ENCODE assay signal across 18 mouse cellular contexts in genomic region chr19:17180506-17180905, GRCm38 (mm10).
DNase-seq lines count a peak whose midpoint lies in the region; ATAC-seq and TF ChIP-seq lines count a peak whose summit lies in the region.
"Had no signal": no experiment of that assay in that cellular context is flagged by ENCODE, and none has a peak within 500 bp of the region (broad histone marks: within the 10 kb centered on the region; RNA-seq: fewer than 3 reads in every experiment).

No protein-coding gene starts in this region.

- no peak overlapping the region for H3K27ac ChIP-seq in heart, postnatal 0 days (ENCODE audit: low read depth)
- H3K27ac ChIP-seq in cerebellum, adult 2 months (ENCODE audit: insufficient read depth, low read length), result no peak overlapping the region
- H3K27ac ChIP-seq: embryonic facial prominence, embryonic 13.5 days; hindbrain, embryonic 14.5 days; midbrain, embryonic 10.5 days; stomach, postnatal 0 days had no signal

- 25% methylated on average over 4 of the region's 4 CpGs for WGBS in heart, postnatal 0 days
- WGBS in cerebellum, adult 2 months, result 31% methylated on average over 4 of the region's 4 CpGs

- no peak overlapping the region for H3K9ac ChIP-seq in heart, postnatal 0 days (replicated peaks; ENCODE audit: low read depth, low read length)
- H3K9ac ChIP-seq: embryonic facial prominence, embryonic 13.5 days; hindbrain, embryonic 14.5 days had no signal

- H3K4me2 ChIP-seq in heart, postnatal 0 days (ENCODE audit: low read depth, low read length), result no peak overlapping the region
- H3K4me2 ChIP-seq: embryonic facial prominence, embryonic 13.5 days; hindbrain, embryonic 14.5 days; liver, embryonic 11.5 days had no signal

- no peak overlapping the region for H3K4me3 ChIP-seq in heart, postnatal 0 days (ENCODE audit: low read depth, low read length)
- no peak overlapping the region for H3K4me3 ChIP-seq in cerebellum, adult 2 months (replicated peaks; ENCODE audit: insufficient read depth, low read depth, low read length)
- H3K4me3 ChIP-seq: embryonic facial prominence, embryonic 13.5 days; midbrain, embryonic 10.5 days; myocyte had no signal

- H3K4me1 ChIP-seq in heart, postnatal 0 days (ENCODE audit: control insufficient read depth, insufficient read depth), result peaks cover 2% of the 10 kb centered on the region; the same call in 1 of the 2 replicates
- no peaks in the 10 kb centered on the region for H3K4me1 ChIP-seq in cerebellum, adult 2 months (ENCODE audit: control insufficient read depth, insufficient read depth, low read length)
- H3K4me1 ChIP-seq: embryonic facial prominence, embryonic 13.5 days; midbrain, embryonic 10.5 days had no signal

- intact Hi-C loops in heart, postnatal 36 days (cut with DNase I), result no loop called here
- intact Hi-C loops in left cerebral cortex, postnatal 4 days (cut with DNase I), result no loop called here

- ATAC-seq in heart, postnatal 0 days (ENCODE audit: insufficient read depth, low read depth), result peak; percentile 75; the same call in 1 of the 2 replicates
- peak; percentile 94 for ATAC-seq in frontal cortex, adult (ENCODE audit: low TSS enrichment)
- ATAC-seq: lung, postnatal 0 days had no signal

- TF ChIP-seq POLR2A in cerebellum, adult 2 months (IDR thresholded peaks at IDR 0.05; ENCODE audit: borderline replicate concordance, insufficient read depth, low read length), result no peak

- H3K27me3 ChIP-seq in heart, postnatal 0 days (ENCODE audit: control insufficient read depth, insufficient read depth, low read length), result no peaks in the 10 kb centered on the region
- no peaks in the 10 kb centered on the region for H3K27me3 ChIP-seq in cerebellum, adult 2 months (ENCODE audit: control insufficient read depth, insufficient read depth, low read length)
- H3K27me3 ChIP-seq: embryonic facial prominence, embryonic 13.5 days had no signal

- no peak for TF ChIP-seq CTCF in heart, postnatal 0 days (IDR thresholded peaks at IDR 0.05; ENCODE audit: low read depth)
- no peak for TF ChIP-seq CTCF in cerebellum, adult 2 months (IDR thresholded peaks at IDR 0.05; ENCODE audit: borderline replicate concordance, insufficient read depth, low read depth, low read length)

- DNase-seq in heart, postnatal 0 days (ENCODE audit: low spot score), result peak; percentile 22
- no peak for DNase-seq in heart, postnatal 36 days
- DNase-seq in left cerebral cortex, adult 18-20 months (ENCODE audit: low spot score in 2 of 2), result peak; percentile 12 to 46
- DNase-seq in left cerebral cortex, postnatal 4 days, result no peak
- peak; percentile 24 for DNase-seq in mesoderm, embryonic 11.5 days (ENCODE audit: low read depth, low spot score)
- DNase-seq in cerebellum, adult 2 months, result no peak
- no peak for DNase-seq in B cell, adult 2 months
- DNase-seq: adrenal gland, postnatal 25 days; kidney, adult 8-10 months; thymus, postnatal 36 days had no signal

- no peak for TF ChIP-seq EP300 in heart, postnatal 0 days (IDR thresholded peaks at IDR 0.05; ENCODE audit: low read depth)

- no peaks in the 10 kb centered on the region for H3K9me3 ChIP-seq in heart, postnatal 0 days (replicated peaks; ENCODE audit: control insufficient read depth, low read length)
- H3K9me3 ChIP-seq: embryonic facial prominence, embryonic 13.5 days; midbrain, embryonic 10.5 days had no signal

- H3K36me3 ChIP-seq in heart, postnatal 0 days (replicated peaks; ENCODE audit: control insufficient read depth, insufficient read depth, low read length), result no peaks in the 10 kb centered on the region
- H3K36me3 ChIP-seq: embryonic facial prominence, embryonic 13.5 days; midbrain, embryonic 10.5 days had no signal

Comparison
In these comparisons a context has a peak if more than half of its experiments do, and no peak if none do; other contexts are left out.
1. DNase-seq: peak in heart, postnatal 0 days (single experiment), left cerebral cortex, adult 18-20 months (2 of 2) and mesoderm, embryonic 11.5 days (single experiment); none in heart, postnatal 36 days (0 of 2), left cerebral cortex, postnatal 4 days (single experiment), cerebellum, adult 2 months (0 of 2) and B cell, adult 2 months (0 of 2).